Mouse (Mus musculus): ENCODE measurements around the gene Chchd5. TPM values are rescaled to one million over a fixed set of nuclear protein-coding genes. Genes with fewer than 3 reads are reported as not detected.
A peak's percentile ranks its signal among the peaks of the same experiment; 100 is the strongest.

Gene Chchd5
- 37.0 and 38.8 TPM in 2 replicates for total RNA-seq (2012; rRNA removed)

DNA sequence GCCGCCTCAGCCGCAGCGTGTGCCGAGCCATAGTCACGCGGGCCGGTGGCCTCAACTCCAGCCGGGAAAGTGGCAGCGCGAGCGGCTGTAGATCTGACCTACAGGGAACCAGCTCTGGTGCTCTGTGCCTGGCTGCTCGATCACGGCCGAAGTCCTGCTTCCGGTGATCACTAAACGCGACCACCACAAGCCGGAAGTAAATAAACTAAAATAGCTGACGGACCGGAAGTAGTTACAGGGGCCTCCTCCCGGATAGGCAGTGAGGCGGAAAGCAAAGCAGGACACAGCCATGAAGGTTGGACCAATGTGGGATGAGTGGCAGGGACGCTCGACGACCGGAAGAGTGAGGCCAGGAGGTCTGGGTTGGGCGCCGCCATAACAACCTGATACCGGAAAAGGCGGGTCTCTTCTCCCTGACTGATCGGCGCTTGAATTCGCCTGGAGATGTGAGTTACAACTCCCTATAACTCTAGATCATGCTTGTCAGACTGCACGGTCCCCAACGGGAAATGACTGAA is at the start of gene Chchd5:
Gene Chchd5 (plus strand): TSS at position 289 of the 518 bp plus-strand sequence.
- H3K36me3 ChIP-seq (ENCODE audit: control insufficient read depth, insufficient read depth, low read length, poor library complexity, severe bottlenecking): peaks cover 44% of the 10 kb centered on the region
- H3K27ac ChIP-seq (ENCODE audit: insufficient read depth, low read depth, low read length, poor library complexity, severe bottlenecking): peak within 1 kb of the TSS; percentile 78
- peak within 1 kb of the TSS; percentile 92 for H3K9ac ChIP-seq (ENCODE audit: insufficient read depth, low read depth, low read length, poor library complexity, severe bottlenecking)
- peak within 1 kb of the TSS; percentile 76 to 88 for H3K4me3 ChIP-seq (ENCODE audit: insufficient read depth in 1 of 2, low read depth in 1 of 2, low read length in 2 of 2, poor library complexity in 1 of 2, severe bottlenecking in 1 of 2)
- H3K9me3 ChIP-seq (ENCODE audit: control insufficient read depth, insufficient read depth, low read depth, low read length): no peaks in the 10 kb centered on the region
- peak; percentile 92 for DNase-seq (ENCODE audit: low read depth, low spot score)
- H3K4me1 ChIP-seq (ENCODE audit: control insufficient read depth in 2 of 2, insufficient read depth in 2 of 2, low read length in 2 of 2, poor library complexity in 1 of 2): peaks cover 0 to 6% of the 10 kb centered on the region in 2 experiments; a peak in 2 of 4 replicates
- in situ Hi-C loops (cut with MboI; ENCODE audit: low sequenced_read_pairs in 2 of 2, unreplicated experiment in 2 of 2): no loop called here
- no peak for TF ChIP-seq ZC3H11A (IDR thresholded peaks at IDR 0.05; ENCODE audit: borderline replicate concordance, low read depth, low read length)
- no peak for TF ChIP-seq ZNF384 (IDR thresholded peaks at IDR 0.05; ENCODE audit: low read depth, low read length)
- peak; percentile 64; the same call in 1 of the 2 replicates for TF ChIP-seq MAFK (IDR thresholded peaks at IDR 0.05; ENCODE audit: insufficient read depth, low read depth, low read length)
- TF ChIP-seq HCFC1 (IDR thresholded peaks at IDR 0.05; ENCODE audit: borderline replicate concordance, insufficient read depth, low read length): peak; percentile 87
- TF ChIP-seq CHD2 (IDR thresholded peaks at IDR 0.05; ENCODE audit: low read depth, low read length): peak; percentile 75

DNA sequence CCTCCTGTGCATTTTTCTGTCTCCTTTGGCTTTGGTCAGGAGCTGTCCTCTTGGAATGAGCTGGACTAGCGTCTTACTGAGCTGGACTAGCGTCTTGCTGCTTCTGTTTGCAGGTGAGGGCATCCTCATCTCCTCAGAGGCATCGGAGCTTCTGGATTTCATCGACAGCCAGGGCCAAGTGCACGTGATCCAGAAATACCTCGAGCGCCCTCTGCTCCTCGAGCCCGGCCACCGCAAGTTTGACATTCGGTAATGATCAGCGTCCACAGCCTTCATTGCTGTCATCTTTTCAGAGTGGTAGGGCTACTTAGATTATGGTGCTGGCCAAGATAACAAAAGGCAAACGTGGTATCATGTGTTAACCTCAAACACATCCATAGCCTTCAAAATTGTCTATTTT is 48.4 kb upstream of the Chchd5 start:
- H3K27ac ChIP-seq (ENCODE audit: insufficient read depth, low read depth, low read length, poor library complexity, severe bottlenecking): no peak overlapping the region
- no peak overlapping the region for H3K4me3 ChIP-seq (ENCODE audit: insufficient read depth in 1 of 2, low read depth in 1 of 2, low read length in 2 of 2, poor library complexity in 1 of 2, severe bottlenecking in 1 of 2)
- peaks cover 2% of the 10 kb centered on the region; the same call in 1 of the 2 replicates for H3K36me3 ChIP-seq (ENCODE audit: control insufficient read depth, insufficient read depth, low read length, poor library complexity, severe bottlenecking)
- no peaks in the 10 kb centered on the region for H3K9me3 ChIP-seq (ENCODE audit: control insufficient read depth, insufficient read depth, low read depth, low read length)
- in situ Hi-C loops (cut with MboI; ENCODE audit: low sequenced_read_pairs in 2 of 2, unreplicated experiment in 2 of 2): no loop called here
- H3K4me1 ChIP-seq (ENCODE audit: control insufficient read depth in 2 of 2, insufficient read depth in 2 of 2, low read length in 2 of 2, poor library complexity in 1 of 2): no peaks in the 10 kb centered on the region
- DNase-seq (ENCODE audit: low read depth, low spot score): no peak
- TF ChIP-seq ZNF384 (IDR thresholded peaks at IDR 0.05; ENCODE audit: low read depth, low read length) (no peak), HCFC1 (IDR thresholded peaks at IDR 0.05; ENCODE audit: borderline replicate concordance, insufficient read depth, low read length) (no peak), ZC3H11A (IDR thresholded peaks at IDR 0.05; ENCODE audit: borderline replicate concordance, low read depth, low read length) (no peak), MAFK (IDR thresholded peaks at IDR 0.05; ENCODE audit: insufficient read depth, low read depth, low read length) (no peak), CHD2 (IDR thresholded peaks at IDR 0.05; ENCODE audit: low read depth, low read length) (no peak)
- no peak overlapping the region for H3K9ac ChIP-seq (ENCODE audit: insufficient read depth, low read depth, low read length, poor library complexity, severe bottlenecking)

GRCm38 (mm10) chr2:129083514-129083913 is 46.0 kb upstream of the Chchd5 start:
- in situ Hi-C loops (cut with MboI; ENCODE audit: low sequenced_read_pairs in 2 of 2, unreplicated experiment in 2 of 2): no loop called here
- no peak for DNase-seq (ENCODE audit: low read depth, low spot score)
- no peak for TF ChIP-seq CHD2 (IDR thresholded peaks at IDR 0.05; ENCODE audit: low read depth, low read length)
- no peak for TF ChIP-seq ZNF384 (IDR thresholded peaks at IDR 0.05; ENCODE audit: low read depth, low read length)
- no peak for TF ChIP-seq ZC3H11A (IDR thresholded peaks at IDR 0.05; ENCODE audit: borderline replicate concordance, low read depth, low read length)
- no peak for TF ChIP-seq MAFK (IDR thresholded peaks at IDR 0.05; ENCODE audit: insufficient read depth, low read depth, low read length)
- no peak for TF ChIP-seq HCFC1 (IDR thresholded peaks at IDR 0.05; ENCODE audit: borderline replicate concordance, insufficient read depth, low read length)
- H3K27ac ChIP-seq (ENCODE audit: insufficient read depth, low read depth, low read length, poor library complexity, severe bottlenecking): no peak overlapping the region
- H3K36me3 ChIP-seq (ENCODE audit: control insufficient read depth, insufficient read depth, low read length, poor library complexity, severe bottlenecking): peaks cover 2% of the 10 kb centered on the region; the same call in 1 of the 2 replicates
- H3K4me3 ChIP-seq (ENCODE audit: insufficient read depth in 1 of 2, low read depth in 1 of 2, low read length in 2 of 2, poor library complexity in 1 of 2, severe bottlenecking in 1 of 2): no peak overlapping the region
- H3K9ac ChIP-seq (ENCODE audit: insufficient read depth, low read depth, low read length, poor library complexity, severe bottlenecking): no peak overlapping the region
- H3K9me3 ChIP-seq (ENCODE audit: control insufficient read depth, insufficient read depth, low read depth, low read length): no peaks in the 10 kb centered on the region
- no peaks in the 10 kb centered on the region for H3K4me1 ChIP-seq (ENCODE audit: control insufficient read depth in 2 of 2, insufficient read depth in 2 of 2, low read length in 2 of 2, poor library complexity in 1 of 2)

GRCm38 (mm10) chr2:129084959-129085358 is 44.5 kb upstream of the Chchd5 start:
- Histone ChIP-seq H3K36me3 (ENCODE audit: control insufficient read depth, insufficient read depth, low read length, poor library complexity, severe bottlenecking) (peaks cover 6% of the 10 kb centered on the region; the same call in 1 of the 2 replicates), H3K9ac (ENCODE audit: insufficient read depth, low read depth, low read length, poor library complexity, severe bottlenecking) (no peak overlapping the region), H3K4me1 (ENCODE audit: control insufficient read depth in 2 of 2, insufficient read depth in 2 of 2, low read length in 2 of 2, poor library complexity in 1 of 2) (no peaks in the 10 kb centered on the region), H3K4me3 (ENCODE audit: insufficient read depth in 1 of 2, low read depth in 1 of 2, low read length in 2 of 2, poor library complexity in 1 of 2, severe bottlenecking in 1 of 2) (no peak overlapping the region), H3K9me3 (ENCODE audit: control insufficient read depth, insufficient read depth, low read depth, low read length) (no peaks in the 10 kb centered on the region), H3K27ac (ENCODE audit: insufficient read depth, low read depth, low read length, poor library complexity, severe bottlenecking) (no peak overlapping the region)
- no peak for DNase-seq (ENCODE audit: low read depth, low spot score)
- in situ Hi-C loops (cut with MboI; ENCODE audit: low sequenced_read_pairs in 2 of 2, unreplicated experiment in 2 of 2): no loop called here
- TF ChIP-seq HCFC1 (IDR thresholded peaks at IDR 0.05; ENCODE audit: borderline replicate concordance, insufficient read depth, low read length) (no peak), ZNF384 (IDR thresholded peaks at IDR 0.05; ENCODE audit: low read depth, low read length) (no peak), ZC3H11A (IDR thresholded peaks at IDR 0.05; ENCODE audit: borderline replicate concordance, low read depth, low read length) (no peak)

Measured in ES-E14 (cell line).